Mouse (Mus musculus): ENCODE data around the gene Gm4312. TPM values are rescaled to one million over a fixed set of nuclear protein-coding genes. Genes with fewer than 3 reads are reported as not detected.

Gm4312 gene
- polyA plus RNA-seq, 1 experiment from 2014 or later, result not detected

Other genes starting within 250 kb of the Gm4312 start
- not detected in 2 replicates for gene Gm4301, start 46.9 kb downstream of the Gm4312 start, polyA plus RNA-seq (2015; fragmentation: Nextera tagmentation; extraction: Ambion mirVana)
- gene Gm4302, start 41.7 kb downstream of the Gm4312 start, polyA plus RNA-seq (2015; fragmentation: Nextera tagmentation; extraction: Ambion mirVana), result not detected in 2 replicates
- not detected in 2 replicates for gene Gm4303, start 36.6 kb downstream of the Gm4312 start, polyA plus RNA-seq (2015; fragmentation: Nextera tagmentation; extraction: Ambion mirVana)
- gene Gm4305, start 31.5 kb downstream of the Gm4312 start, polyA plus RNA-seq (2015; fragmentation: Nextera tagmentation; extraction: Ambion mirVana), result not detected in 2 replicates
- not detected in 2 replicates for gene Gm4307, start 21.2 kb downstream of the Gm4312 start, polyA plus RNA-seq (2015; fragmentation: Nextera tagmentation; extraction: Ambion mirVana)
- 9.0 and 11.3 TPM in 2 replicates for gene Tmtc3, start 104.8 kb upstream of the Gm4312 start, polyA plus RNA-seq (2015; fragmentation: Nextera tagmentation; extraction: Ambion mirVana)
- gene Cep290, start 105.0 kb upstream of the Gm4312 start, polyA plus RNA-seq (2015; fragmentation: Nextera tagmentation; extraction: Ambion mirVana), result 5.8 and 6.3 TPM in 2 replicates
- 14.4 and 17.8 TPM in 2 replicates for gene 4930430F08Rik, start 207.9 kb upstream of the Gm4312 start, polyA plus RNA-seq (2015; fragmentation: Nextera tagmentation; extraction: Ambion mirVana)
- 0.19 TPM in 1 of 2 replicates, not detected in the other for gene 1700017N19Rik, start 207.9 kb upstream of the Gm4312 start, polyA plus RNA-seq (2015; fragmentation: Nextera tagmentation; extraction: Ambion mirVana)

Measured in hindbrain, embryonic 16.5 days (tissue).